Mouse (Mus musculus) ovary, postnatal 10 days (tissue): ENCODE results near the gene Plekha7.
"Not testable (repeated sequence)": the region's sequence is repeated elsewhere in the genome, so short reads cannot be mapped to it uniquely, and the experiment has no call there.

Source experiments
- DNase-seq: peaks from one replicate; pipeline ENCODE4 v3.0.0; 2022; ENCODE audit warnings: low spot score

The Plekha7 gene

DNA sequence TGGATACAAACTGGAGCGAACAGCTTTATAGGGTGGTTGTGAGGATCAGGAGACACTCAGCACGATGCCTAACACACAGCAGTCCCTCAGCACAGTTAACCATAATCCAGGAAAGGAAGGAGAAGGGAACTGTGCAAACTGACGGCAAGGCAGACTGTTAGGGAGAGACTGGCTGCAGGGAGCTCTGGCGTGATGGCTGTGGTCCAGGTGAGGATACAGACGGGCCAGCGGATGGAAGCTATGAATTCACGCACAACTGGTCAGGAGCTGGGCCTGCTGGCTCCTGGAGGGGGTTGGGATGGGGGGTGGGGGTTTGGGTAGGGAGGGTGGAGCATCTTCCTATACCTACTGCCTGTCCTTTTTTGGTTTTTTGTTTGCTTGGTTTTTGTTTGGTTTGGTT, 182.5 kb downstream of the Plekha7 start:
- no peak for DNase-seq

DNA sequence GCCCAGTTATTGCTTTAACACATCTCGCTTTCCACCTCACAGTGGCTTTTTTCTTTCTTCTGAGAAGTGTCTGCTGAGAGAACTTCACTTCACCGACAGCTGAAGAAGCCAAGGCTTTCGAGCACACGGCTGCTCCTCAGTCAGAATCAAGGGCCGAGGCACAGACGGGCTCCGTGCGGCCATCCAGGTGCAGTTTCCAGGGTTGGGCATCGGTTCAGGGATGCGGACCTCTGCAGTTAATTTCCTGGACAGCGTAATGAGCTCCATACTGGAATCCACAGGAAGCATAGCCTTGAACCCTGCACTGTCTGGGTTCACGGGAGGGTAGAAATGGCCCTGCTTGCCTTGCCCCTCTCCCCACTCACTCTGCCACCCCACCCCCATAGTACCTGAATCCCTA, 184.1 kb downstream of the Plekha7 start:
- DNase-seq, result no peak

GRCm38 (mm10) chr7:116123597-116123985, 184.6 kb downstream of the Plekha7 start:
- DNase-seq, result no peak

DNA sequence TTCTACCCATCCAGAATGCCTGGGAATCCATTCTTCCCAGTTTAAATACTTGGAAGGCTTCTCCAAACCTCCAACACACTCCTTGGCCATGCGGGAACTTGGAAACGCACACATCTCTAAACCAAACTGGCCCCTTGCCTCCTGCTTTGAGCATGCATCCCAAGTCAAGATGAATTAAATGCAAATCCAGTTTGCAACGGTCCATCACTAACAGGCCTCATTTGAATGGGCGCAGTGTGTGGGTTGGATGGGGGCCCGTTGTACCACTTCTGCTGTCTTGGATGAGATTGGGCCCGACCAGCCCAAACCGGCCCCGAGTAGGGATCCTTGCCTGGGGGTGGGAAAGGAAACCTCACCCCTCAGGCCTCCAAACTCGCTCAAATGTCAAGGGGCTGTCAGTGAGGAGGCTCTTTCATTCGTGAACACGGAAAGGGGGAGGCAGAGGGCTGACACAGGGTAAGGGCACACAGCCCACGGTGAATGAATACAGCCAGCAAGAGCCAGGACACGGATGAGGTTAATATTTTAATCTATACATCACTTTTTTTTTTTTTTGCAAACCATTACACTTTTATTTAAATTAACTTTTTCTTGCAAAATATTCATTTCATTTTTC, 185.1 kb downstream of the Plekha7 start:
- no peak for DNase-seq

GRCm38 (mm10) chr7:116121202-116121601, 187.0 kb downstream of the Plekha7 start:
- DNase-seq, result no peak

- DNase-seq, result no peak
Observed at GRCm38 (mm10) chr7:116120737-116121136, 187.4 kb downstream of the Plekha7 start.

DNA sequence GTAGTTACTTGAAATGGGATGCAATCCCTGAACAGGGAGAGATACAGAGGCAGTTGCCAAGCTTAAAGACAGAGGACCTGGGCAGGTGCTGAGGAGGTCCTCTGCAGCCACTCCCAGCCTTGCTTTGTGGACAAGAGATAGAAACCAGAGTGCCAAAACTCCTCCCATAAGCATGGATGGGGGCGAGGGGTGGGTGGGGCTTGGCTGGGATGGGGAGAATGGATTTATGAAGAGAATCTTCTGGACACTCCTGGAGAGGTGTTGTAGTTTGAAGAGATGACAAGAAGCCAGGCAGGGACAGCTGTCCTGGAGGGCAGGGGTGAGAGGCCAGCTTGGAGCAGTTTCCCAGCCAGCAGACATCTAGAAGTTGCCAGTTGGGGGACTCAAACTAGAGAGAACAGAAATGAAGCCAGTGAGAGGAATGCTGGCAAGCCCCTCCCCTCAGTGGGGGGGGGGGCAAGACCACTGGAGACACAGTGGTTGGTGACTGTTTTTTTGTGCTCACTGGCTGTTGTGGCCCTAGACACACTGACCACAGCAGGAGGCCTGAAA, 188.8 kb downstream of the Plekha7 start:
- no peak for DNase-seq

DNA sequence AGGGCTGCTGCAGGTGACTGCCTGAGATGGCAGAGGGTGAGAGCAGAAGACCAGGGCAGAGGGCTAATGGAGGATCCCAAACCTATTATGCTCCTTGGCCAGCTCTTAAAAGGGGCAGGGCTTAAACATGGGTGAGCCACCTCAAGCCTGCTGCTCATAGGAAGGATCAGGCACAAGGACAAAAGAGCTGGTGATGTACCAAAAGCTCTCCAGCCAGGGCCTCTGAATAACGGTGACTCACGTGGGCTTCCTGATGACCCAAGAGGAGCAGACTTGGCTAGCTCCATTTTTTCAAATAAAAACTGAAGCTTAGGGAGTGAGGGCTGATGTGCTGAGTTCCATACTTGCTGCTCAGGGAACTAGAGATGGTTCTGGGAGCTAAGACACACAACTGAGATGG, 192.2 kb downstream of the Plekha7 start:
- DNase-seq, result no peak

DNA sequence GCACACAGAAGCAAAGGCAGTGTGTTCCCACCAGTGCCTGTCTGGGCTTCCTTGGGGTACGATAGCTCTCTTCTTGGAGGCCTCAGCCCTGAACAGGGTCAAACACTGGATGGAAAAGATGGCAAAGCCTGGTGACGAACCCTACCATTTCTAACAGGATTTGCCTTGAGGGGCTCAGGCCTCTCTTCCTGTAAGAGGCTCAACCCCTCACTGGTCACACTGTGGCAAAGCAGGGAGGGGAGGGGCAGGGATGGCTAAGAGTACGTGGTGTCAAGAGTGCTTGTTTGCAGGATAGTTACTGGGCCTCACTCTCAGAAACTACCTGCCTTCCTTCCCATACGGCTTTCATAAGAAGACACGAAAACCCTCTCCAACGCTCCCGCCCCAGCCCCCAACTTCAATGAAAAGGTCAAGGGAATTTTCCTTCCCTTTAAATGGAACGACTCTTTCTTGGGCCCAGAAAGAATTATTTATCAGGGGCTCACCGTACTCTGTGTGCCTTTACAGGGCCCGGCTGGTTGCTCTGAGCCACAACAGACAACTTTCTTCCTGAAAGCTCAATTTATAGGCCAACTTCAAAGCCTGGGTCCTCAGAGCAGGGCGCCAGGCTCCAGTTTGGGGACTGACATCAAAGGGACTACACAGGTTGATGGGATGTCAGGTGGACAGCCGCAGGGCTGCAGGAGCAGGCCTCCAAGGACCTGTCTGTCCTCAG, 192.8 kb downstream of the Plekha7 start:
- no peak for DNase-seq

DNA sequence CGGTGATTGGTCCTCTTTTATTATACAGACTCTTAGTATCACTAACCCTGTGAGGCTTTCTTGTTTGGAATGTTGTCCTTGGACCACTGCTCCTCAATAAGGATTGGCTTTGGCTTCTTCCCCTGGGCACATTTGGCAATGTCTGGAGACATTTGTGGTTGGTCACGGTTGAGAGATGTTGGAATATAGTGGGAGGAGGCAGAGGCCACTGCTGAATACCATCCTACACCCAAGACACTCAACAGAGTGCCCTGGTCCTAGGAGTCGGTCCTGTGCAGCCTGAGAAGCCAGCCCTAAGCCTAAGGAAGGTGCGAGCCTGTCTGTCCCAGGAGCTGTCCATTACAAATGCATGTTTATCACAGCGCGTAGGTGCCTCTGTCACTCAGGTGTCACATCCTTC, 196.6 kb downstream of the Plekha7 start:
- DNase-seq, result no peak

GRCm38 (mm10) chr7:116110661-116111060, 197.5 kb downstream of the Plekha7 start:
- DNase-seq, result no peak

DNA sequence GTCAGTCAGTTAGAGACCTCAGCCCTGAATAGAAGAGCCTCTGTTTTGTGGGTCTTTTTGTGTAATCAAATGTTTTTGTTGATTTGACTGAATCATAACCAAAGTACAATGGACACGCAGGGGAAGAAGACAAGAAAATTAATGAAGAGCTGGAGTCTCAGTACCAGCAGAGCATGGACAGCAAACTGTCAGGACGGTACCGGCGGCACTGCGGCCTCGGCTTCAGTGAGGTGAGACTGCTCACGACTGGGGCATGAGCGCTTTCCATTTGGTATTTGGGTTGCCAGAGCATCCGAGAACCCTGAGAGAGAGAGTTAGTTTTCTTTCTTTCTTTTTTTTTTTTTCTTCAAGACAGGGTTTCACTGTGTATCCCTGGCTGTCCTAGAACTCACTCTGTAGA, 205.1 kb downstream of the Plekha7 start:
- no peak for DNase-seq

DNA sequence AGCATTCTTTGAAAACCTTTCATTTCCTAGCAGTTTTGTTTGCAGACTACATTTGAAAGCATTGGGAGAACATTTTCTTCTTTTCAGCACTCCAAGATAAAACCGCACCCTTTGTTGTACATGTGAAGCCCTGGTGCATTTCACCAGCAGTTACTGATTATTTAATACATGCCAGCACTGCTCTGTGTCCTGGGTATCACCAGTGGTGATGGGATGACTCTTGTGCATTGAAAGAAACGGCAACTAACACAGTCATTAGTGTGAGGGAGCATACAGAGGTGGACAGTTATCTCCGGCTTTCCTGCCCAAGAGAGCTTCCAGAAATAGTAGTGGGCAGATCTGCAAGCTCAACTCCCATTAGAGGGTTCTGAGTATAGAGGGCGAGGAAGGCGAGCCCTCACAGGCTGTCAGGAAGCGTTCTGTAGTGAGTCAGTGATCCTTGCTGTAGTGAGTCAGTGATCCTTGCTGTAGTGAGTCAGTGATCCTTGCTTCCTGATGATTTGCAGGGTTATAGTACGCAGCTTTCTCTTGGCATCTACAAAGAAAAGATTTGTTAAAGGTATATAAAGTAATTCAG, 208.1 kb downstream of the Plekha7 start:
- no peak for DNase-seq

DNA sequence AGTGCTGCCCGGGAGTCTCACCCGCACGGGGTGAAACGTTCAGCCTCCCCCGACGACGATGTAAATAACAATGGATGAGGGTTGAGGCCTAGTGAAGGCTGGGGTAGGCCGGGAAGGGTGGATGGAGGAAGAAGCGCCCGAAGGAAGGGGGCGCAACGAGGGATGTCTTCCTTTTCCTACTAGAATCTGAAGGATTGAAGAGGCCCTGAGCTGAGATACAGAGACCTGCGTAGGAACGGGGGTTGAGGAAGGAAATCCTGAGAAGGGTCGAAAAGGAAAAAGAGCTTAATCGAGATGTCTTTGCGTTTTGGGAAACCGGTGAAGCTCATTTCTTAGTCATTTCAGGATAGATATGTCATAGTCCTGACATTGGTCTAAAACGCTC, 214.7 kb downstream of the Plekha7 start:
- no peak for DNase-seq

DNA sequence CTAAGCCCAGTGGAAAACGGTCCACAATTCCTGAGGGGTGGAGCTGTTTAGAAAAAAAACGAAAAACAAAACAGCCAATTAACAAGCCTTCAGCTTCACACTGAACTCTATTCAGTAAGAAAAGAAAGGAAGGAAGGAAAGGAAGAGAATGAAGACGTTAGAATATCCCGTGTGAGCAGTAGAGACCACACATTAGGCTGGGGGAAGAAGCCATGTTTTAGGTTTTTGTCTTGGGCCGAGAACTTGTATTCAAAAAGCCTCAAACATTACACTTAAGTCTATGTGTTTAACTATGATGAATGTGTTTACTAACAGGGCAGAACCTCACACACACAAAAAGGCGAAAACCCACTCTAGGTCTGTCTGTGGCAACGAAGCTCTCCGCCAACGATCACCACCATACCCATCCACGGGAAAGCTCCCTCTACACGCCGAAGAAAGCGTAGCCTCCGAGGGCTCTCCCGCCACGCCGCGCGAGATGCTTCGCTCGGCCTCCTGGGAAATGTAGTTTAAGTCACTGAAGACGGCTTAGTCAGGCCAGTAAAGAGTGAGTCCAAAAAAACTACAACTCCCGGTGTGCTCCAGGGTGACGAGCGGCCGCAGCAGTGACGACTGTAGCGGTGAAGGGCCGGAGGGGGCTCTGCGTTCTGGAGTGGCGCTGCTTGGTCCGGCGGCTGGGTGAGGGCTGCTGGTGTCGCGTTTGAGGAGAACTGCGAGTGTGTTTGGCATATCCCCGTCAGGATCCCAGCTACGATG, 215.3 kb downstream of the Plekha7 start:
- peak; percentile 78 for DNase-seq

DNA sequence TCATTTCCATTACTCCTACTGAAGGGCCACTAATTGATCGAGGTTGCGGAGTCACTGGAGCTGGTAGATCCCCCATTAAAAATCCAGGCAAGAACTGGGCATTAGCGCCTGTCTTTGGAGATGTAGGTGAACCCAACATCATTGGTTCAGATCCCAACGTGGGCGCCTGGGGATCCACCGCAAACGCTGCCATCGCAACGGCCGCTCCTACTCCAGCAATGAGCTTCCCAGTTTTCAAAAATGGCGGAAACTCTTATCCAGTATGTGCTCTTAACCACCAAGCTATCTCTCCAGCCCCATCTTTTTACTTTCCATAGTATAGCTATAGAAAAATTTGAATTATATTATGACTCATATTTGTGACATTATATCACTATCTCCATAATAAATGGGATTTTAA, 223.8 kb downstream of the Plekha7 start, which contains the start of gene Gm4353:
Gm4353 (minus strand) TSS at position 270 of the 400 bp plus-strand sequence.
- not testable (repeated sequence) for DNase-seq
